Mouse (Mus musculus) lung, postnatal 0 days (tissue): Measurements from ENCODE around the gene Atp6v1e1. TPM values are rescaled to one million over a fixed set of nuclear protein-coding genes. Genes with fewer than 3 reads are reported as not detected.

ENCODE experiments used
- ATAC-seq: fragments of 200-750 bp; cut with Nextera tagmentation; 2 replicates; pipeline ENCODE4 v1.8.0; 2017; ENCODE audit warnings: moderate library complexity
- DNase-seq: peaks from one replicate; pipeline ENCODE4 v3.0.0-alpha.2; 2016; ENCODE audit warnings: low spot score
- H3K27ac ChIP-seq: fragments of 300-500 bp; sonication (generic); 2 replicates; pipeline ENCODE4 v1.5.1; 2014; ENCODE audit warnings: antibody characterized with exemption, mild to moderate bottlenecking, low read length, mixed read lengths
- H3K27me3 ChIP-seq: fragments of 300-500 bp; sonication (generic); replicated peaks from 2 replicates; pipeline ENCODE4 v1.6.1; 2014; ENCODE audit warnings: low read length, mixed read lengths; ENCODE audit not compliant: insufficient read depth
- H3K36me3 ChIP-seq: fragments of 300-500 bp; sonication (generic); 2 replicates; pipeline ENCODE4 v1.6.1; 2014; ENCODE audit warnings: low read length, mixed read lengths; ENCODE audit not compliant: insufficient read depth
- H3K4me1 ChIP-seq: fragments of 300-500 bp; sonication (generic); 2 replicates; pipeline ENCODE4 v1.6.1; 2014; ENCODE audit warnings: antibody characterized with exemption, low read depth, low read length, mixed read lengths; ENCODE audit not compliant: insufficient read depth
- H3K4me2 ChIP-seq: fragments of 300-500 bp; sonication (generic); replicated peaks from 2 replicates; pipeline ENCODE4 v1.6.1; 2014; ENCODE audit warnings: low read depth, mild to moderate bottlenecking, low read length, moderate library complexity, mixed read lengths
- H3K4me3 ChIP-seq: fragments of 300-500 bp; sonication (generic); 2 replicates; pipeline ENCODE4 v1.5.1; 2014; ENCODE audit warnings: low read depth, low read length
- H3K9ac ChIP-seq: fragments of 300-500 bp; sonication (generic); replicated peaks from 2 replicates; pipeline ENCODE4 v1.6.1; 2014; ENCODE audit warnings: low read depth, mild to moderate bottlenecking
- H3K9me3 ChIP-seq: fragments of 300-500 bp; sonication (generic); 2 replicates; pipeline ENCODE4 v1.6.1; 2016; ENCODE audit warnings: low read length, mixed read lengths
- CTCF ChIP-seq: IDR thresholded peaks from 2 replicates; pipeline ENCODE4 v1.5.1; 2016; ENCODE audit warnings: antibody characterized with exemption, mild to moderate bottlenecking
- EP300 ChIP-seq: IDR thresholded peaks from 2 replicates; pipeline ENCODE4 v1.6.1; 2016; ENCODE audit warnings: antibody characterized with exemption, mild to moderate bottlenecking, control low read depth
- WGBS: fragments of 180-500 bp; shearing (Covaris S2); extraction: QIAGEN DNeasy Blood & Tissue Kit; methylation state at CpG from one replicate; pipeline ENCODE4 v1.1.7; 2014; 5-methylcytosine and 5-hydroxymethylcytosine counted together
- polyA plus RNA-seq: library from polyadenylated mRNA; unstranded; fragments of >200 nt; fragmentation: Nextera tagmentation; extraction: Ambion mirVana; gene quantifications from 2 replicates; pipeline ENCODE4 v1.2.1, GENCODE M21; 2015

Atp6v1e1 gene
- polyA plus RNA-seq, 1 experiment from 2014 or later: 187 TPM

DNA sequence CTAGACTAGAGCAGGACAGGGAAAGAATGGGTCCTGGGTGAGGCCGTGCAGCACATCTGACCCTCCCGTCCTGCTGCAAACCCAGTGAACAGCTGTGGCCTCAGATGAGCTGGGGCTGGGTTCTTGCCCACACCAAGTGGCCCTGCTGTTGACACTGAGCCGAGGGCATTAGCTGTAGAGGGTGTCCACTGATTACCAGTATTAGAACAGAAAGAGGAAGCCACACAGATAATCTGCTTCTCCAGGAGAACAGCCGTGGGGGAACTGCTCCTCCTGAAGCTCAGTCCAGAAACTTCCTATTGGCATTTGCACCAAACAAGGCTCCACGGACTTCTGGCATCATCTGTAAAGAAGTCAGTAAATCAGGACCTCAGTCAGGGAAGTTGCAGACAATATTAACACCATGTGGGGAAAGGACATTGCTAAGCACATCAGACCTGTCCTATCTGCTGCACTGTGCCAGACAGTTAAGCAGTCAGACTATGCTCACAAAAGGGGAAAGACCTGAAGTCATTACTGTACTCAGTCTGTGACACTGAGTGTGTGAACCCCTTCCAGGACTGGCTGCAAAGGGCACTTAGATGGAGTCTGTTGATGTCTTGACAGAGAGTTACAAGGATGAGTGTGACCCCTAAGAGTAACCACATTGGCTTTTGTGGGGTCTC, 27.0 kb downstream of the Atp6v1e1 start:
- Histone ChIP-seq H3K4me1 (no peaks in the 10 kb centered on the region), H3K9ac (no peak overlapping the region), H3K36me3 (peaks cover 53% of the 10 kb centered on the region), H3K4me3 (no peak overlapping the region), H3K9me3 (no peaks in the 10 kb centered on the region), H3K27me3 (no peaks in the 10 kb centered on the region), H3K27ac (no peak overlapping the region), H3K4me2 (no peak overlapping the region)
- DNase-seq (no peak), ATAC-seq (no peak)
- TF ChIP-seq CTCF (no peak), EP300 (no peak)
- WGBS: 80% methylated on average over 5 of the region's 5 CpGs

DNA sequence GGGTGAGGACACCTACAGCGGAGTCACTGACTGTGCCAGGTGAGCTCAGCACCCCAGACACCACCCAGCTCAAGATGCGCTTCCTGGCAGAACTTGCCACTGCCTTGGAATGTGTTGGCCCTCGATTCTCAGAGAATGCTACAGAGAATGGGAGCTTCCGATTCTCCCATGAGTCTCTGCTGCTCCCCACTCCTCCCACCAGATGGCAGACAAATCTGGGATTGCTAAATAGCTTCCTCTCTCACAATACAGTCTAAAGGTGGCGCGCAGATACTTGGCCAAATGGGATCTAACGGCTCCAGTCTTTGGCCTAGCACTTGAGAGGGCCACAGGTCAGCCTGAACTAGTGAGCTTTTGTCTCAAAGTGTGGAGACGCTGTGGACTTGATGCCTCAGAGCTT, 29.6 kb downstream of the Atp6v1e1 start:
- Histone ChIP-seq H3K9ac (no peak overlapping the region), H3K27ac (no peak overlapping the region), H3K4me3 (no peak overlapping the region), H3K4me2 (no peak overlapping the region), H3K4me1 (no peaks in the 10 kb centered on the region), H3K27me3 (no peaks in the 10 kb centered on the region), H3K9me3 (no peaks in the 10 kb centered on the region), H3K36me3 (peaks cover 32% of the 10 kb centered on the region)
- TF ChIP-seq EP300: no peak
- TF ChIP-seq CTCF: peak; percentile 44
- ATAC-seq (no peak), DNase-seq (no peak)
- WGBS: 80% methylated on average over 8 of the region's 8 CpGs

DNA sequence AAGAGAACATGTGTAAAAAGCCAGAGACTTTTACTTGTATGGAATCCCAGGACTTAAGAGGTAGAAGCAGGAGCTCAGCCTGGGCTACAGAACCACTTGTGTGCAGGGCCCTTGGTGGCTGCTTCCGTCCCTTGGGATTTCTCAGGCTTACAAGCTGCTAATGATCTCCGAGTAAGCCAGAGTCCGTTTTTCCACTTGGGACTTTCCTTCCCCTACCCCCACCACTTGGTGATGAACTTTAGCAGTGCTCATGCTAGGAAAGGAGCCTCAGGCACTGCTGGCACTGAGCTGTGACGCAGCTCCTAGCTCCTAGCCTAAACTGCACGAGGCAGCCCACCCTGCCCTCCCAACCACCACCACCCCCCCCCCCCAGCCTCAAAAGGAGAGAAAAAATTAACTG, 31.9 kb downstream of the Atp6v1e1 start:
- 62% methylated on average over 5 of the region's 5 CpGs for WGBS
- Histone ChIP-seq H3K36me3 (peaks cover 24% of the 10 kb centered on the region; the same call in 1 of the 2 replicates), H3K4me2 (no peak overlapping the region), H3K4me1 (no peaks in the 10 kb centered on the region), H3K9me3 (no peaks in the 10 kb centered on the region), H3K4me3 (no peak overlapping the region), H3K27me3 (no peaks in the 10 kb centered on the region), H3K9ac (no peak overlapping the region), H3K27ac (no peak overlapping the region)
- DNase-seq (no peak), ATAC-seq (no peak)
- TF ChIP-seq CTCF (no peak), EP300 (no peak)

DNA sequence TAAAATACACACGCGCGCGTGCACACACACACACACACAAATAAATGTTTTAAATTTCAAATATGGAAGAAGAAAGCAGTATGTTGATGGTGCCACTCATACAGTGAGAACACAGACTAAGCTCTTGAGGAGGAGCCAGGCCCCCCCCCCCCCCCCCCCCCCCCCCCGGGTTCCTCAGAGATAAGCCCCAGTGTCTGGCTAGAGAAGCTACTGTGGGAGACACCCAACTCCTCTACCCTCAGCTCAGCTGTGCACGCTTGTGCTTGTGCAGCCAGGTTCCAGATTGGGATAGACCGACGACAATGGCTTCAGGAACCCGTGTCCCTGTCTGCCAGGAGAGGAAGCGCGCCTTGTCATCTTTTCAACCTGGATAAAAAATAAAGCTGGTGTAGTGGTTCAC, 32.4 kb downstream of the Atp6v1e1 start:
- Histone ChIP-seq H3K4me2 (no peak overlapping the region), H3K9ac (no peak overlapping the region)
- ATAC-seq: no peak

DNA sequence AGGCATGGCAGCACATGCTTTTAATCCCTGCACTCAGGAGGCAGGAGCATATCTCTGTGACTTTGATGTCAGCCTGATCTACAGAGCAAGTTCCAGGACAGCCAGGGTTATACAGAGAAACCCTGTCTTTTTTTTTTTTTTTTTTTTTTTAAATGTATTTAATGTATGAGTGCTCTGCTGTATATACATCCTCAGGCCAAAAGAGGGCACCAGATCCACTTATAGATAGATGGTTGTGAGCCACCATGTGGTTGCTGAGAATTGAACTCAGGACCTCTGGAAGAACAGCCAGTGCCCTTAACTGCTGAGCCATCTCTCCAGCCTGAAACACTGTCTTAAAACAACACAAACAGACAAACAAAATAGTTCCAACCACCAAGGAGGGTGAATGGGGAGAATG, 33.7 kb downstream of the Atp6v1e1 start:
- Histone ChIP-seq H3K9ac (no peak overlapping the region), H3K4me1 (no peaks in the 10 kb centered on the region), H3K36me3 (peaks cover 10% of the 10 kb centered on the region; the same call in 1 of the 2 replicates), H3K27ac (no peak overlapping the region), H3K27me3 (no peaks in the 10 kb centered on the region), H3K4me2 (no peak overlapping the region), H3K9me3 (no peaks in the 10 kb centered on the region), H3K4me3 (no peak overlapping the region)
- TF ChIP-seq CTCF (peak; percentile 51), EP300 (no peak)
- ATAC-seq (no peak), DNase-seq (peak; percentile 52)

More for the DNA sequence above, 32.4 kb downstream of the Atp6v1e1 start:
- Histone ChIP-seq H3K4me1 (no peaks in the 10 kb centered on the region), H3K27me3 (no peaks in the 10 kb centered on the region), H3K27ac (no peak overlapping the region), H3K36me3 (peaks cover 18% of the 10 kb centered on the region; the same call in 1 of the 2 replicates), H3K9me3 (no peaks in the 10 kb centered on the region), H3K4me3 (no peak overlapping the region)
- TF ChIP-seq CTCF (no peak), EP300 (no peak)
- WGBS: 79% methylated on average over 11 of the region's 11 CpGs
- no peak for DNase-seq

DNA sequence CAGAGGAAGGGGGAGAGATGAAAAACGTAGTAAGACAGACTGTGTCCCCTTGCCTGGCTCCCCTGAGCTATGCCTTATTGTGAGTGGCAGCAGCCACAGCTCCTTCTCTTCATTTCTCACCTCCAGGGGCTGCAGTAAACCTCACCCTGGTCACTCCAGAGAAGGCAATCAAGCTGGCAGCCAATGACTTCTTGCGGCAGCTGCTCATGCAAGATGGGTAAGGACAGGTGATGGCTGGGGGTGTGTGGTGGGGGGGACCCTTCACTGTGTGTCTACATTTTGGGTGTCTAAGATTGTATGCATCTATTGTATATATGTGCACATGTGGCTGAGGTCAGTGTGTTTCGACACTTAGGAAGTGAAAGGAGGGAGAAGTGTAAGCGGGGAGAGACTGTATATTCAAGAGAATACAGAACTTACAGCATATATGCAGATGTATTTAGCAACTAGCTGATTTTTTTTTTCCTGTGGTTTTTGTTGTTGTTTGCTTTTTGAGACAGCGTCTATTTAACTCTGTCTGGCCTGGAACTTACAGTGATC, 34.5 kb downstream of the Atp6v1e1 start:
- Histone ChIP-seq H3K9me3 (no peaks in the 10 kb centered on the region), H3K4me1 (no peaks in the 10 kb centered on the region), H3K27me3 (no peaks in the 10 kb centered on the region), H3K4me2 (no peak overlapping the region), H3K4me3 (no peak overlapping the region), H3K27ac (no peak overlapping the region), H3K9ac (no peak overlapping the region), H3K36me3 (peaks cover 2% of the 10 kb centered on the region; the same call in 1 of the 2 replicates)
- ATAC-seq: no peak
- WGBS: 56% methylated on average over 5 of the region's 5 CpGs
- no peak for DNase-seq
- TF ChIP-seq EP300 (no peak), CTCF (no peak)
